Mouse (Mus musculus) heart, adult 2 months (tissue): Measurements from ENCODE around the gene Pard6b.

Source experiments
- CTCF ChIP-seq: fragments of 200-600 bp; IDR thresholded peaks from 2 replicates; pipeline ENCODE4 v1.8.1; 2022; ENCODE audit warnings: antibody characterized with exemption, mild to moderate bottlenecking, moderate library complexity
- EP300 ChIP-seq: fragments of 200-500 bp; IDR thresholded peaks from 2 replicates; pipeline ENCODE4 v1.6.1; 2011; ENCODE audit warnings: low read depth, low read length, control low read depth; ENCODE audit not compliant: insufficient read depth
- POLR2A ChIP-seq: fragments of 200-500 bp; IDR thresholded peaks from 2 replicates; pipeline ENCODE4 v1.6.1; 2011; ENCODE audit warnings: mild to moderate bottlenecking, low read depth, low read length, control low read depth; ENCODE audit not compliant: insufficient read depth

- no peak for TF ChIP-seq CTCF
- TF ChIP-seq POLR2A, result no peak
- TF ChIP-seq EP300, result no peak
Observed at GRCm38 (mm10) chr2:168037063-168037462, 43.7 kb upstream of the Pard6b start.
